Mouse (Mus musculus): ENCODE measurements at regions not wholly inside any gene's neighbourhood (a gene's known extent, or its start where the extent isn't known, plus 50 kb on each side); places are given as distances from the start of the nearest gene placed in this dataset.

DNA sequence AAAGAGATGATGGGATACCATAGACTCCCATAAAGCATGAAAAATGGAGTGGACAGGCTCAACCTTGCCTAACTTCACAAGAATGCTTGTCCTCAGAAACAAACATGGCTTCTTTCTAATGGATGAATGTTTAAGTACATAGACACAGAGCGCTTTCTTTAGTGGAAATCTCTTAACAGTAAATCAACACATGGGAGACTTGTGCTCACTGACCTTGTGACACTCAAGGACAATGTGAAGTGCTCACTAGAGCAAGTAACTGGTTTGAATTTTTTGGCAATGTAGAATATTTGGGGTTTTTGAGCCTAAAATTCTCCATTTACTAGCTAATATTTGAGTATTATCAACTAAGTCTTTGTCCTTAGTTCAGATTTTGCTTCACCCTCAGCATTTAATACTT, 88.0 kb downstream of the Tent5c start:
- Histone ChIP-seq H3K4me1 (ENCODE audit: insufficient read depth, low read depth, low read length) (no peaks in the 10 kb centered on the region), H3K9me3 (replicated peaks) (no peaks in the 10 kb centered on the region), H3K4me3 (ENCODE audit: low read depth, low read length) (no peak overlapping the region), H3K27me3 (ENCODE audit: insufficient read depth, low read length) (peaks cover 22% of the 10 kb centered on the region), H3K36me3 (replicated peaks) (no peaks in the 10 kb centered on the region)
- DNase-seq (ENCODE audit: low spot score) (no peak), ATAC-seq (ENCODE audit: extremely low read depth, insufficient number of reproducible peaks, low FRiP score, poor library complexity, severe bottlenecking) (no peak)
- TF ChIP-seq GATA2 (IDR thresholded peaks at IDR 0.05; ENCODE audit: borderline replicate concordance, low read depth, low read length) (no peak), POLR2AphosphoS5 (IDR thresholded peaks at IDR 0.05; ENCODE audit: insufficient replicate concordance, low read depth, low read length) (no peak), TAL1 (conservative IDR thresholded peaks at IDR 0.05; ENCODE audit: low read depth, low read length) (no peak), CTCF (IDR thresholded peaks at IDR 0.05; ENCODE audit: low read depth, low read length) (no peak)

- H3K27me3 ChIP-seq (ENCODE audit: insufficient read depth, low read length), result peaks cover 26% of the 10 kb centered on the region
- no peaks in the 10 kb centered on the region for H3K9me3 ChIP-seq (replicated peaks)
- ATAC-seq (ENCODE audit: extremely low read depth, insufficient number of reproducible peaks, low FRiP score, poor library complexity, severe bottlenecking), result no peak
- no peak for TF ChIP-seq GATA2 (IDR thresholded peaks at IDR 0.05; ENCODE audit: borderline replicate concordance, low read depth, low read length)
- TF ChIP-seq POLR2AphosphoS5 (IDR thresholded peaks at IDR 0.05; ENCODE audit: insufficient replicate concordance, low read depth, low read length), result no peak
- no peak for TF ChIP-seq GATA1 (IDR thresholded peaks at IDR 0.05; ENCODE audit: borderline replicate concordance, low read length)
- no peak for TF ChIP-seq TAL1 (conservative IDR thresholded peaks at IDR 0.05; ENCODE audit: low read depth, low read length)
- TF ChIP-seq CTCF (IDR thresholded peaks at IDR 0.05; ENCODE audit: low read depth, low read length), result no peak
- no peak for DNase-seq (ENCODE audit: low spot score)
- peaks cover 6% of the 10 kb centered on the region for H3K4me1 ChIP-seq (ENCODE audit: insufficient read depth, low read depth, low read length)
- no peaks in the 10 kb centered on the region for H3K36me3 ChIP-seq (replicated peaks)
- H3K4me3 ChIP-seq (ENCODE audit: low read depth, low read length), result no peak overlapping the region
These were observed 91.6 kb downstream of the Tent5c start for GRCm38 (mm10) chr3:100397491-100397890.

GRCm38 (mm10) chr3:100394911-100395604, 94.1 kb downstream of the Tent5c start:
- Histone ChIP-seq H3K36me3 (replicated peaks) (no peaks in the 10 kb centered on the region), H3K27me3 (ENCODE audit: insufficient read depth, low read length) (peaks cover 35% of the 10 kb centered on the region), H3K4me1 (ENCODE audit: insufficient read depth, low read depth, low read length) (peaks cover 6% of the 10 kb centered on the region), H3K4me3 (ENCODE audit: low read depth, low read length) (no peak overlapping the region), H3K9me3 (replicated peaks) (no peaks in the 10 kb centered on the region)
- DNase-seq (ENCODE audit: low spot score) (no peak), ATAC-seq (ENCODE audit: extremely low read depth, insufficient number of reproducible peaks, low FRiP score, poor library complexity, severe bottlenecking) (no peak)
- TF ChIP-seq CTCF (IDR thresholded peaks at IDR 0.05; ENCODE audit: low read depth, low read length) (no peak), POLR2AphosphoS5 (IDR thresholded peaks at IDR 0.05; ENCODE audit: insufficient replicate concordance, low read depth, low read length) (no peak), GATA2 (IDR thresholded peaks at IDR 0.05; ENCODE audit: borderline replicate concordance, low read depth, low read length) (no peak), TAL1 (conservative IDR thresholded peaks at IDR 0.05; ENCODE audit: low read depth, low read length) (no peak), GATA1 (IDR thresholded peaks at IDR 0.05; ENCODE audit: borderline replicate concordance, low read length) (no peak)

GRCm38 (mm10) chr3:100393956-100394355, 95.2 kb downstream of the Tent5c start:
- H3K4me3 ChIP-seq (ENCODE audit: low read depth, low read length), result no peak overlapping the region
- peaks cover 31% of the 10 kb centered on the region for H3K27me3 ChIP-seq (ENCODE audit: insufficient read depth, low read length)

DNA sequence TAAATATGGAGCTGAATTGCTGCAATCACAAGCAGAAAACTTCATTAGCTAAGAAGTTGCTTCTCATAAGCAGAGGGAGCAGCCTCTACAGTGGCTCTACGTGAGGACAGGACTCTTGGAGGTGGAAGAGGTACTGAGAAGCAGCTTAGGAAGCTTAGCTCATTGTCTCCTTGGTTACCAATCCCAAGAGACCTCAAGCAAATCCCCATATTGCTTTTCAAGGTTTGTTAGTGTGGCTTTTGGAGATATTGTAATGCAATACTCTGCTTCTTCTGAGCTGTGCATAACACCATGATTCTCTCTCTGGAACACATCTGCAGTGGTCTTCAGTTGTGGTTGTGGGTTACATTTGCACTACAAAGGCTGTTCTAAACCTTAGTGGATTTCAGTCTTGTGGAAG, 106.9 kb downstream of the Tent5c start:
- H3K4me1 ChIP-seq (ENCODE audit: insufficient read depth, low read depth, low read length), result no peaks in the 10 kb centered on the region
- H3K9me3 ChIP-seq (replicated peaks), result no peaks in the 10 kb centered on the region
- DNase-seq (ENCODE audit: low spot score) (no peak), ATAC-seq (ENCODE audit: extremely low read depth, insufficient number of reproducible peaks, low FRiP score, poor library complexity, severe bottlenecking) (no peak)
- H3K36me3 ChIP-seq (replicated peaks), result no peaks in the 10 kb centered on the region
- no peak overlapping the region for H3K4me3 ChIP-seq (ENCODE audit: low read depth, low read length)
- TF ChIP-seq POLR2AphosphoS5 (IDR thresholded peaks at IDR 0.05; ENCODE audit: insufficient replicate concordance, low read depth, low read length), result no peak
- TF ChIP-seq GATA2 (IDR thresholded peaks at IDR 0.05; ENCODE audit: borderline replicate concordance, low read depth, low read length), result no peak
- no peak for TF ChIP-seq GATA1 (IDR thresholded peaks at IDR 0.05; ENCODE audit: borderline replicate concordance, low read length)
- no peak for TF ChIP-seq CTCF (IDR thresholded peaks at IDR 0.05; ENCODE audit: low read depth, low read length)
- TF ChIP-seq TAL1 (conservative IDR thresholded peaks at IDR 0.05; ENCODE audit: low read depth, low read length), result no peak
- peaks cover 2% of the 10 kb centered on the region; the same call in 1 of the 2 replicates for H3K27me3 ChIP-seq (ENCODE audit: insufficient read depth, low read length)

More at GRCm38 (mm10) chr3:100393956-100394355, 95.2 kb downstream of the Tent5c start:
- Histone ChIP-seq H3K36me3 (replicated peaks) (no peaks in the 10 kb centered on the region), H3K9me3 (replicated peaks) (no peaks in the 10 kb centered on the region), H3K4me1 (ENCODE audit: insufficient read depth, low read depth, low read length) (peaks cover 6% of the 10 kb centered on the region)
- TF ChIP-seq POLR2AphosphoS5 (IDR thresholded peaks at IDR 0.05; ENCODE audit: insufficient replicate concordance, low read depth, low read length) (no peak), GATA1 (IDR thresholded peaks at IDR 0.05; ENCODE audit: borderline replicate concordance, low read length) (no peak)
- ATAC-seq (ENCODE audit: extremely low read depth, insufficient number of reproducible peaks, low FRiP score, poor library complexity, severe bottlenecking) (no peak), DNase-seq (ENCODE audit: low spot score) (no peak)

GRCm38 (mm10) chr3:100381363-100381762, 107.8 kb downstream of the Tent5c start:
- ATAC-seq (ENCODE audit: extremely low read depth, insufficient number of reproducible peaks, low FRiP score, poor library complexity, severe bottlenecking) (no peak), DNase-seq (ENCODE audit: low spot score) (no peak)
- H3K4me1 ChIP-seq (ENCODE audit: insufficient read depth, low read depth, low read length), result no peaks in the 10 kb centered on the region
- H3K36me3 ChIP-seq (replicated peaks), result no peaks in the 10 kb centered on the region
- H3K4me3 ChIP-seq (ENCODE audit: low read depth, low read length), result no peak overlapping the region
- no peak for TF ChIP-seq GATA2 (IDR thresholded peaks at IDR 0.05; ENCODE audit: borderline replicate concordance, low read depth, low read length)
- no peak for TF ChIP-seq TAL1 (conservative IDR thresholded peaks at IDR 0.05; ENCODE audit: low read depth, low read length)
- no peak for TF ChIP-seq GATA1 (IDR thresholded peaks at IDR 0.05; ENCODE audit: borderline replicate concordance, low read length)
- no peak for TF ChIP-seq CTCF (IDR thresholded peaks at IDR 0.05; ENCODE audit: low read depth, low read length)
- no peak for TF ChIP-seq POLR2AphosphoS5 (IDR thresholded peaks at IDR 0.05; ENCODE audit: insufficient replicate concordance, low read depth, low read length)
- peaks cover 2% of the 10 kb centered on the region; the same call in 1 of the 2 replicates for H3K27me3 ChIP-seq (ENCODE audit: insufficient read depth, low read length)
- no peaks in the 10 kb centered on the region for H3K9me3 ChIP-seq (replicated peaks)
